Mouse (Mus musculus) erythroblast, embryonic 14.5 days (primary cell): Measurements from ENCODE around the gene Wfdc17. TPM values are rescaled to one million over a fixed set of nuclear protein-coding genes. Genes with fewer than 3 reads are reported as not detected.

Source experiments
- H3K27me3 ChIP-seq: 2 replicates; pipeline ENCODE4 v1.6.1; 2012; ENCODE audit warnings: inconsistent platforms; ENCODE audit not compliant: control insufficient read depth
- H3K36me3 ChIP-seq: 2 replicates; pipeline ENCODE4 v1.6.1; 2012; ENCODE audit warnings: mild to moderate bottlenecking, inconsistent platforms; ENCODE audit not compliant: control insufficient read depth
- H3K4me1 ChIP-seq: 2 replicates; pipeline ENCODE4 v1.6.1; 2012; ENCODE audit warnings: inconsistent platforms; ENCODE audit not compliant: control insufficient read depth
- H3K4me3 ChIP-seq: replicated peaks from 2 replicates; pipeline ENCODE3; 2012; ENCODE audit warnings: moderate library complexity, mild to moderate bottlenecking, inconsistent platforms
- H3K9me3 ChIP-seq: 2 replicates; pipeline ENCODE4 v1.6.1; 2012; ENCODE audit warnings: low read length, inconsistent platforms, mixed read lengths; ENCODE audit not compliant: control insufficient read depth
- GATA1 ChIP-seq: IDR thresholded peaks from 2 replicates; pipeline ENCODE4 v1.6.1; 2012; ENCODE audit warnings: low read length, inconsistent platforms, mixed read lengths
- TAL1 ChIP-seq: IDR thresholded peaks from 3 replicates; pipeline ENCODE4 v1.6.1; 2012; ENCODE audit warnings: low read length, inconsistent platforms, mixed read lengths
- polyA plus RNA-seq: library from polyadenylated mRNA; stranded (reverse); fragments of >175 nt; gene quantifications from 2 replicates; pipeline ENCODE4 v1.2.3, GENCODE M21; 2012

The Wfdc17 gene
- polyA plus RNA-seq, 1 experiment, result not detected

DNA sequence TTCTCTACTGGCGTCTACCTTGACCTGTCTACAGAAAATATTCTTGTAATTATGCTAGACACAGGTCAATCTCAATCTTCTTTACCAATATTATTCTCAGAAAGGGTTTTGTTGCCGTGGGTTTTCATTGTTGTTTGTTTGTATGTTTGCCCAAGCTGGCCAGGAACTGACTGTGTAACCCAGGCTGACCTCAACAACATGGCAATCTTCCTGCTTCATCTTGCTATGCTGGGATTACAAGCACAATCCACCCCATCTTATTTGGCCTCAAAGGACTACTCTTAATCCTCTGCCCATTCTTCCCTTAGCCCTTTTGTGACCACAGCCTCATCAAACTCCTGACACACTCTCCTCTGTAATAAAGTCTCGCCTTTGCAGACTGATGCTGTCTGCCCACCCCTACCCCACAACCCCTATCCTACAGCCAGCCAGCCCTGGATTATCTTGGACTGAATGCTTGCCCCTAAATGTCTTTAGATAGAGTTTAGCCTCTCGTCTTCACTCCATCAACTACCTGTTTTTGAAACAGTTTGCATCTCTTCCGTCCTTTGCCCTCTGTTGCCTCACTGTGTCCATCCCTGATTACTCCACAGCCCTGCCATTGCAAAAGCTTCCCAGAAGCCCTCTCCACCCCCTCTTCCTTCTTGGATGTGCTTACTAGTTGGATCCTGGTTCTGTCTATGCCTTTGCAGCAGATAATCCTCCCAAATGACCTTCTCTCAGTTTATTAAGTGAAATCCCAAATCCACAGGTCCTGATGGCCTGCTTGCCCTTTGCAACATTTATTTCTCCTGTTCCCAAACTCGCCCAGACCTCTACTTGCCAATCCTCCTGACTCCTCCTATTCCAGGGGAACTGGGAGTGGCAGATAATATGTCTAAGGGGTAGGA lies 43.8 kb downstream of the Wfdc17 start:
- no peaks in the 10 kb centered on the region for H3K4me1 ChIP-seq
- H3K27me3 ChIP-seq, result peaks cover 23% of the 10 kb centered on the region
- TF ChIP-seq GATA1, result no peak
- no peak for TF ChIP-seq TAL1
- no peaks in the 10 kb centered on the region for H3K36me3 ChIP-seq
- H3K4me3 ChIP-seq, result no peak overlapping the region
- H3K9me3 ChIP-seq, result no peaks in the 10 kb centered on the region

- Histone ChIP-seq H3K4me1 (peaks cover 18% of the 10 kb centered on the region), H3K4me3 (peak within 1 kb of the TSS; percentile 86), H3K36me3 (peaks cover 30% of the 10 kb centered on the region), H3K27me3 (peaks cover 8% of the 10 kb centered on the region), H3K9me3 (no peaks in the 10 kb centered on the region)
- TF ChIP-seq TAL1, result no peak
- TF ChIP-seq GATA1, result no peak
Measured at GRCm38 (mm10) chr11:83753581-83754181, 49.9 kb downstream of the Wfdc17 start, which contains the start of gene Heatr6. TSS of gene Heatr6 (plus strand) at chr11:83753696.

DNA sequence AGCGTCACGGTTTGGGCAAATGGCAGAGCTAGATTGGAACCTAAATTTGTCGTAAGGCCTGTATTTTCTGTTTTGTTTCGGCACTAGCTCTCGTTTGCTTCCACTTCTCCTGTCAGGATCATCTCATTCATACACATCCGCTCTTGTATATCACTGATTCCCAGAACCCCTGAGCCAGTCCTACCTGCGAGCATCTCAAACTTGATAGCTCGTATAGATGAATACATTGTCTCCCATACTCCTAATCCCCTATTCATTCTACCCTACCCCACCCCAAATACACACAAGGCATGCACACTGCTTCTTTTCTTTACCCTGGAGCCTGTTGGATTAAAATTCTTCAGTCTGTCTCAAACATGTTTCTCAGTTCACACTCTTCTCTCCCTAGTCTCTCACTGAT lies 50.4 kb downstream of the Wfdc17 start:
- Histone ChIP-seq H3K27me3 (peaks cover 8% of the 10 kb centered on the region), H3K9me3 (no peaks in the 10 kb centered on the region), H3K4me1 (peaks cover 18% of the 10 kb centered on the region), H3K36me3 (peaks cover 35% of the 10 kb centered on the region), H3K4me3 (peak overlapping the region; percentile 86)
- no peak for TF ChIP-seq TAL1
- no peak for TF ChIP-seq GATA1

Other genes with a start within 250 kb of the Wfdc17 start
- not detected in 2 replicates for gene Mmp28, start 240.9 kb upstream of the Wfdc17 start, polyA plus RNA-seq
- gene Taf15, start 230.9 kb upstream of the Wfdc17 start, polyA plus RNA-seq, result 21.1 and 21.3 TPM in 2 replicates
- not detected in 2 replicates for gene Heatr9, start 181.8 kb upstream of the Wfdc17 start, polyA plus RNA-seq
- gene Ccl5, start 173.5 kb upstream of the Wfdc17 start, polyA plus RNA-seq, result not detected in 2 replicates
- gene Ccl9, start 125.4 kb upstream of the Wfdc17 start, polyA plus RNA-seq, result 0.06 TPM in 1 of 2 replicates, not detected in the other
- gene Ccl6, start 110.9 kb upstream of the Wfdc17 start, polyA plus RNA-seq, result 0.23 TPM in 1 of 2 replicates, not detected in the other
- not detected in 2 replicates for gene Rpl9-ps1, start 58.4 kb upstream of the Wfdc17 start, polyA plus RNA-seq
- gene Ccl3, start 54.6 kb upstream of the Wfdc17 start, polyA plus RNA-seq, result 0.08 and 0.24 TPM in 2 replicates
- gene Ccl4, start 41.4 kb upstream of the Wfdc17 start, polyA plus RNA-seq, result 0.09 TPM in 1 of 2 replicates, not detected in the other
- gene Wfdc18, start 5.0 kb downstream of the Wfdc17 start, polyA plus RNA-seq, result not detected in 2 replicates
- not detected in 2 replicates for gene Wfdc21, start 42.9 kb downstream of the Wfdc17 start, polyA plus RNA-seq
- gene Heatr6, start 49.7 kb downstream of the Wfdc17 start, polyA plus RNA-seq, result 0.14 and 0.15 TPM in 2 replicates
- 0.03 TPM in 1 of 2 replicates, not detected in the other for gene Hnf1b, start 146.1 kb downstream of the Wfdc17 start, polyA plus RNA-seq
- gene Ddx52, start 238.1 kb downstream of the Wfdc17 start, polyA plus RNA-seq, result 0.05 TPM in 2 replicates